Mouse (Mus musculus) left cerebral cortex, adult 9 months (tissue): ENCODE results near the gene Ksr2.
"Not testable (repeated sequence)": the region's sequence is repeated elsewhere in the genome, so short reads cannot be mapped to it uniquely, and the experiment has no call there.

Experiments used
- DNase-seq, 2 experiments: peaks; one replicate each; pipeline ENCODE4 v3.0.0; 2022; ENCODE audit warnings: low spot score in 2 of 2

Gene Ksr2

DNA sequence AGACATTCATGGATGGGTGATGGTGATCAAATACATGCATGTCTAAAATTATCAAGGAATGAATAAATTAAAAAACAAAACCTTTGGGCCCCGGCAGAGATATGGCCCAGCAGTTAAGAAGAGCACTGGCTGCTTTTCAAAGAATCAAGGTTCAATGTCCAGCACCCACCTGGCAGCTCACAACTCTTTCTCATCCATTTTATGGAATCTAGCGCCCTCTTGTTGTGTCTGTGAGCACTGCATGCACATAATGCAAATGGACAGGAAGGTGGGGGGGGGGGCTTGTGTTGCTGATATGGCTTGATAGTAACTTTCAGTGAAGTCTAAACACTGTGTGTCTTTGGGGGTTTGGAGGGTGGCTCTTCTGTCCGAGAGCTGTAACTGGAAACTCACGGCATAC is 5.6 kb upstream of the Ksr2 start:
- peak in 1 of 2 experiments; percentile 34 for DNase-seq

DNA sequence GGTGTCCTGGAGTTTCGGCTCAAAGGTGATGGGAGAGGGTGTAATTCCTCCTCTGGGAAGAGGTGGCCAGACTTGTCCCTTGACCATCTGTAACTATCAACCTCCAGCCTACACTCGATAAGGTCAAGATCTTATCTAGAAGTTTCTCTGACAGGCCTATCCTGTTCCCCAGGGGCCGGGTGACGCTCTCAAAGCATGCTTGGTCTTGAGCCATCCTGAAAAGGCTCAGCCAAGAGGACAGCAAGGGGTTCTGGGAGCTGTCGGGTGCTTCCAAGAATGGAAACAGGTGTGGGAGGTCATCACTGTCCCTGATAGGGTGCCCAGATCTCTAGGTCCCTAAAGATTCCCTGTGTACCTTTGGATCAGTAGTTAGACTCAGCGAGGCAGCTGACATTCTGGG is 4.4 kb upstream of the Ksr2 start:
- DNase-seq: no peak

DNA sequence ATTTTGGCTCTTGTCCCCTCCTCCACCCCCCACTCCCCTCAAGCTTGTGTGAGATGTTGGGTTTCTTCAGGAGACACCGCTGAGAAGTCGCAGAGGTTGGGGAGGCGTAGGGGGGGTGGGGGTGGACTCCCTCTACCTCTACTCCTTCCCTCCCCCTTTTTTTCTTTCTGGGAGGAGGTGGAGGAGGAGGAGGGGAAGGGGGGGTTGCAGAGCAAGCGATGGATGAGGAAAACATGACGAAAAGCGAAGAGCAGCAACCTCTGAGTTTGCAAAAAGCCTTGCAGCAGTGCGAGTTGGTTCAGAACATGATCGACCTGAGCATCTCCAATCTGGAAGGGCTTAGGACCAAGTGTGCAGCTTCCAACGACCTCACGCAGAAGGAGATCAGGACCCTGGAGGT is 811 bp downstream of the Ksr2 start:
- DNase-seq: peak; percentile 15 to 16

DNA sequence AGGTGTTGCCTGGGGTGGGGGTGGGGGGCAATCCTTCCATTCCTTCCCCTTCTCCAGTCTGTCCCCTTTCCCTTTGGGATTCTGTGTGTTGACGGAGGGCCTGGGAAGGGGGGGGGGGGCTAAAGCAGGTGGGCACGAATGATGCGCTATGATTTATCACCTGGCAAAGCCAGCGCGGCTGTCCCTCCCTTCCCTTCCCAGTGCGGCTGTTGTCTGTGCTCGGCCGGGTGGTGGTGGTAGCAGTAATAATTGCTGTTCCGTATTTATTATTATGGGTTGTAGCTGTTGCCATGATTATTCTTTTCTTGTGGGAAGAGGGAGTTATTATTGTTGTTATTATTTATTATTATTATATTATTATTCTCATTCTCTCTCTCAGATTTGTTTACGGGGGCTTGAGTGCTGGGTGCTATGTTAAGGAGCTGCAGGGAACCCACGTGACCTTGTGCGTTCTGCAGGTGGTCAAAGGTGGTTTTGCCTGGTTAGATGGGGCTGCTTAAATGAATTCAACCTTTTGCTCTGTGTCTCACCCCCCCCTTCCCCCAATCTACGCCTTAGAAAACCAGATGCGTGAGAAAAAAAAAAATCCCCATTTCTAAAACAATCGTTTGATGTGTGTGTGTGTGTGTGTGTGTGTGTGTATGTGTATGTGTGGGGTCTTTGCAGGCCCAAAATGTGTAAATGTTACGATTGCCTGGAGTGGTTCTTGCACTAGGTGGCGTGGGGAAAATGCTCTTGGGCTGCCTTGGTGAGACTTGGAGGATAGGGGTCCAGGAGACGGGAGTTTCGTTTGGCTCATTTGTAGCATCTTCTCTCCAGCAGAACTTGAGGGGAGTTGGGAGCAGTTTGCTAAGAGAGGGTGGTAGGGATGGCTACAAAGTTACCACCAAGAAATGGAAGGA is 1.5 kb downstream of the Ksr2 start:
- DNase-seq: peak in 1 of 2 experiments; percentile 34

DNA sequence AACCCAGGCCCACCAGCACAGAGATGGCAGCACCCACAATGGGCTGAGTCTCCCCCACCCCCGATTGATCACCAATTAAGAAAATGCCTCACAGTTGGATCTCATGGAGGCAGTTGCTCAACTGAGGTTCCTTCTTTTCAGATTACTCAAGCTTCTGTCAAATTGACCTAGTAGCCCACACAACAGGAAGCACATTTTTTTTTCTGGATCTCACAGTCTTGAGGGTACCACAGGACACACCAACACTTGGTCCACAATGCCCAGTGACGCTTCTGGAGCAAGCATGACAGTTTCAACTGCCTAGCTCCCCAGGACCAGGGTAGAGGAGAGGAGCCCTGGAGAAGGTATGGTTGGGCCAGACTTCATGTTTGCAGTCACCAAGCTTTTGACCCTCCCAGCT is 3.6 kb downstream of the Ksr2 start:
- no peak for DNase-seq

DNA sequence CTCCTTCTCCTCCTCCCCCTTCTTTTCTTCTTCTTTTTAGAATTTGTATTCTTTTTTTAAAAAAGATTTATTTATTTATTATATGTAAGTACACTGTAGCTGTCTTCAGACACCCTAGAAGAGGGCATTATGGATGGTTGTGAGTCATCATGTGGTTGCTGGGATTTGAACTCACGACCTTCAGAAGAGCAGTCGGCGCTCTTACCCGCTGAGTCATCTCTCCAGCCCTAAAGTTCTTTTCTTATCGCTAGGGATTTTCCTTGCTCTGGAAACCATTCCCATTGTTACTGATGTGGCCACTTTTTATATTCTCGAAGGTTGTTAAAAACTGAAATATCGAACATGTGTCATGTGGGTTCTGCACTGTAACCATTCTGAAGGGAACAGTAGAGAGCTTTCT is 19.7 kb downstream of the Ksr2 start:
- DNase-seq: not testable (repeated sequence)

DNA sequence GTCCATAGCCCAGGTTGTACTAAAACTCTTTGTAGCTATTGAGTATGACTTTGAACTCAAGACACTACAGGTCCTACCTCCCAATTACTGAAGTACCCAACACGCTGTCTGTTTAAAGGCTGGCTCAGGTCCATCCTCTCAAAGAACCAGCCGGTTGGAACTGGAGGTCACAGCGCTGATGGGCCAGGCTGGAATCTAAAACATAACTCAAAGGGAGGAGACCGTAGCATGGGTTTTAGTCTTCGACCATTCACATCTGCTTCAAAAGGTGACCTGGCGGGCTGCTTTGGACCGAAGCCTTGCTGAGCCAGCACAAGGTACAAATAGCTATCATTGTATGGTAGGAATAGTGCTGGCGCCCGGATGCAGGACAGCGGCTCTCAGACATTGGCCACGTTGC is 26.5 kb downstream of the Ksr2 start:
- no peak for DNase-seq

DNA sequence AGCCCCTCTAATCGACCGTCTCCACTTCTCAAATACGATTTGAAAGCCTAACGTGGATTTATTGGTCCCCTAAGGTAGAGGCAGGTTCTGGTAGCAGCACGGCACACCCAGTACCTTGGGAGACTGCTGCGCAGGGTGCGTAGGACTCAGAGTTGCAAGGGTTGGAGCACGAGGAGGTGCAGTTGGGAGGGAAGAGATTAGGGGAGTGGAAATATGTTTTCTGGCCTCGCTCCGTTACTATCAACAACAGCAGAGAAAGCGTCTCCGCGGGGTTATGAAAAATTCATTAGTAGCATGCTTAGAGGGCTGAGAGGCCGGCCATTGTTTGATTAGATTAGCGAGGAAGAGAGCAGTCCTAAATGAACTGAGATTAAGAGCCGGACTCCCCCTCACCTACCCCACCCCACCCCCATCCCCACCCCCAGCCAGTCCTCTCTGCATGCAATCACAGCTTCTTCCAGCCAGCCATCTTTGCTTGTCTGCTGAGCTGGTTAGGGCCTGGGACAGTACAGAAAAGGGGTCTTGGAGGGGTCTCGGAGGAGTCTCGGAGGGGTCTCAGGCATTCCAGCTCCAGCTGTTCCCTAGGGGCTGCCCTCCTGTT is 27.5 kb downstream of the Ksr2 start:
- DNase-seq: no peak

DNA sequence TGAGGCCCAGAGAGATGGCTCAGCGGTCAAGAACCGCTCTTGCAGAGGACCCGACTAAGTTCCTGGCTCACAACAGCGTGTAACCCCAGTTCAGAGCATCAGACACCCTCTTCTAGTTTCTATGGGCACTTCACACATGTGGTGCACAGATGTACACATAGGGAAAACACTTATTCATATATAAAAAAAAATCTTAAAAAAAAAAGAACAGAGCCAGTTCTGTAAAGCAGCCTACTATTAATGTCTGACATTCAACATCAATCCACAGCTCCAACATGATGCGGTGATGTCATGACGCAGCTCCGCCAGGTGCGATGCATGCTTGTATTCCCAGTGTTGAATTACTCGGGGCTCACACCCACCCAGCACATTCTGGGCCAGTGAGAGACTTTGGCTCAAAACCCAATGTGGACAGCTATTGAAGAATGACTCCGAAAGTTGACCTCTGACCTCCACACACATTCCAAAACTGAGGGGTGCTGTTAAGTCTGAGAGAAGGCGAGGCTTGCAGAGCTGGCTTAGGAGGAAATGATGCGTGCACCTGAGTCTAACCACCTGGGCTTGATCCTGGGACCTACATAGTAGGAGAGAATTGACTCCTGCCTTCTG is 28.5 kb downstream of the Ksr2 start:
- no peak for DNase-seq

DNA sequence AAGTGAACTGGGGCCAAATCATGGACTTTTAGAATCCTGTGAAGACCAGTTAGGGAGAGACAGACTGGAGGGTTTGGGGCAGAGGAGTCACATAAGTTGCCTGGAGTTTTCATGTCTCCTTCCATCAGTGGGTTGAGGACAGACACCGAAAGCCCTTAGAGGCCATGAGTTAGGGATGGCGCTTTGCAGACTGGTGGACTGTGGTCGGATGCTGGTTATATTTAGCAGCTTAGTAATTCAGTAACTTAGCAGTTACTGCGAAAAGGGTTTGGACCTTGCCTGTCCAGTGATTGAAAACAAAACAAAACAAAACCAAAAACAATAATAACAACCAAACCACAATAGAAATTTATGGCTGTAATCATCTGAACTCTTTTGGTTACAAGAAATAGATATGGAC is 29.3 kb downstream of the Ksr2 start:
- no peak for DNase-seq

DNA sequence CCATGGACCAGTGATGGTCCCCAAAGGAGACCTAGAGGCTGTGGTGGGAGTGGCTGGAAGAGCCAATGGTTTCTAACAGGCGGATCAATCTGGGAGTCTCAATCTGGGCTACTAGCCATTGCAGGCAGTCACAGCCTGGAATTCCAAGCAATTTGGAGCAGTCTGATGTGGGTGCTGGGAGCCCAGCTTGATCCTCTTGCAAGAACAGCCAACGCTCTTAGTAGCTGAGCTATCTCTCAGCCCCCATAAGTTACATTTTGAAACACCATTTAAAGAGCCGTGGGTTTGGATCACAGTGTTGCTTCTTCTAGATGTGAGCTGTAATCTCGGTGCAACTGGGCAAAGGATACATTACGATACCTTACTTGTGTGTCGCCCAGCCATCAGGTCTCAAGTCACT is 30.1 kb downstream of the Ksr2 start:
- DNase-seq: peak; percentile 46 to 75

DNA sequence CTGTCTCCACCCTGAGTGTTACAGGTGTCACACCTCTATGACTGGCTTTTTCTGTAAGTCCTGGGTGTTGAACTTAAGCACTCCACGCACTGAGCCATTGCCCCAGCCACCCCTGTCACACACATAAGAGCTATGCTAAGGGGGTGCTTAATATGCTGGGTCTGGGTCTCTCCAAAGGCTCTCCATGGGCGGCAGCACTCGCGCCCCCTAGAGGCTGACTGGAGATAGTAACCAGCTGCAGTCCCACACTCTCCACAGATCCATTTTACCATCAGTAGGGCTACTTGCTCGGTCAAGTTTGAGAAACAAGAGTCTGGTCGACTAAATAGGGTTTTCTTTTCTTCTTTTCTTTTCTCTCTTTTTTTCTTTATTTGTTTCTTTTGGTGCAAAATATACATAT is 33.9 kb downstream of the Ksr2 start:
- DNase-seq: no peak

DNA sequence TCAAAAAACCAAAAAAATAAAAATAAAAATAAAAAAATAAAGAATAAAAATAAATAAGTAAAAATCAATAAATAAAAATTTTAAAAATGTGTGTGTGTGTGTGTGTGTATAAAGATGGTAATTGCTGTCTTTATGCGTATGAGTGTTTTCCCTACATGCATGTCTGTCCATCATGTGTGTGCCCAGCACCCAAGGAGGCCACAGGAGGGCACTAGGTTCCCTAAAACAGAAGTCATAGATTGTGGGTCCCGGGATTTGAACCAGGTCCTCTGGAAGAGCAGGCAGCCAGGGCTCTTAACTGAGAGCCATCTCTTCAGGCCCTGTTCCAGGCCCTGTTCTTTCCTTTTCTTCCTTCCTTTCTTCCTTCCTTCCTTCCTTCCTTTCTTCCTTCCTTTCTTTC is 38.2 kb downstream of the Ksr2 start:
- DNase-seq: no peak

DNA sequence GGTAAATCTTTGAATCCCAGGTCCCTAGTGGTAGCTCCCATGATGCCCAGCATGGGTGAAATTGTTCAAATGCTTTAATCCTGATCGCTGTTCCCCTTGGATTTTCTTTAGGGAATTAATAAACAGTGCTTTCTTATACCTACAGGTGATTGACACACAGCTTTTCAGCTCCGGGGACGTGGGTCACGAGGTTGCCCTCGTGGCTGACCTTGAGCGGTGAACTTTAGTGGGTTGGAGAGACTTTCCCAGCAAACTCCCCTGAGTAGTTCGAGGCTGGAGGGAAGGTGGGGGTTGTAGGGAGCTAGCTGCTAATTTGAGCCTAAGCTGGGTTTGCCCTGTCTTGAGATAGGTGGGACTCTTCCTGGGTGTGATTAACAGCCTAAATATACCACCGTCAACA is 41.7 kb downstream of the Ksr2 start:
- no peak for DNase-seq

DNA sequence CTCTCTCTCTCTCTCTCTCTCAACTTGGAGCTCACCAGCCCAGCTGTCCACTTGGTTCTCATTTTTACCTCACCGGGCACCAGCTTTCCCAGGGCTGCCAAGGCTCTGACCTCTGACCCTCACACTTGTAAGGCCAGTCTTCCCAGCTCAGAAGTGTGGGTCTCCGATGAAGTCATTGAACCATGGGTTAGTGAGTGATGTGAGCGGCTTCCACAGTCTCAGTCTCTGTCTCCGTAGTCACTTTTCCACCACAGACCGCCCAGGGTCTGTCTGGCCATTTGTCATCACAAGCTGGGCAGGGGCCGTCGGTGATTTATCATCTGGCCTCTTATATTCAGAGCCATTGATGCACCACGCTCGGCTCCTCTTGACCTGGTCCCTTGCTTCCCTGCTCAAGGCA is 43.3 kb downstream of the Ksr2 start:
- DNase-seq: no peak

DNA sequence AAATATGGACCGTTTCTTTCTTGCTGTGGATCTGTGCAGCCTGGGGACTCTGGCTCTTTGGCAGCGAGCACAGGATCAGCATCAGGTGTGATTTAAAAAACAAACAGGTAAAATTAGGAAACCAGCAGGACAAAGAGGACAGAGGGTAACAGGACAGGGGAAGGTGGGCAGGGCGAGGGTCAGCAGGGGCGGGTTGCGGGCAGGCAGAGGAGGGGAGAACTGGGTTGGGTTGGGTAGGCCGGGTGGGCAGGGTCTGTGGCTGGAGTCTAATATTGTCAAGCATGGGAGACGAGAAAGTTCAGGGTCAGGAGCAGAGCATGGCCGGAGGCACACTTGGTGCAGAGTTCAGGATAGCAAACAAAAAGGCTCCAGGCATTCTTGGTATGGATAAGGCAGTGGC is 43.8 kb downstream of the Ksr2 start:
- DNase-seq: no peak

DNA sequence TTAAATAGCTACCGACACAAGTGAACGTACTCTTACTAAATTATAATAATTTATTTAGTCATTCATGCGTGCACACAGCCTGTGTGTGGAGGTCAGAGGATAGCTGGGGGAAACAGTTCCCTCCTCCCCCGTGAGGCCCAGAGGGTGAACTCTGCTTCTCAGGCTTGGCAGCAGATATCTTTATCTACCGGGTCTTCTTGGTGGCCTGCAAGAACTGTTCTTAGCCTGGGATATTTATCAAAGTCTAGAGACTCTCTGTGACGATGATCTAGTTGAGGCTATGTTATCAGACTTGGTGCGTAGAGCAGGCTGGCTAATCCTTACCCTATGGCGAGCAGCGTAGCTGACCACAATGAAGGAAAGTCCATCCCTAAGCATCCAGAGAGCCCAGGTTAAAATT is 45.1 kb downstream of the Ksr2 start:
- no peak for DNase-seq

DNA sequence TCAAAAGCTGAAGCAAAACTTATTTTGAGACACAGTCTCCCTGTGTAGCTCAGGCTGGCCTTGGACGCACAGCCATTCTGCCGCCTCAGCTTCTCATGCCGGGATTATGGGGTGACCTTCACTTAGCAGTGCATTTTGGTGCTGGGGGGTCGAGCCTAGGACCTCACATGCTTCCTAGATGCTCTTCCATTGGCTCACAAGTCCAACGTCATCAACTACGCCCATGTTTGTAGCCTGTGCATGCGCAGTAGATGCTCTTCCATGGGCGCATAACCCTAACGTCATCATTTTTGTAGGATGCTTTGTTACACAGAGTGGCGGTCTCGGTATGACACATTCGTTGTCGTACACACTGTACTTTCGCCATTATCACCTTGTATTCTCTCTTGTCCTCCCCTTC is 46.5 kb downstream of the Ksr2 start:
- DNase-seq: no peak

DNA sequence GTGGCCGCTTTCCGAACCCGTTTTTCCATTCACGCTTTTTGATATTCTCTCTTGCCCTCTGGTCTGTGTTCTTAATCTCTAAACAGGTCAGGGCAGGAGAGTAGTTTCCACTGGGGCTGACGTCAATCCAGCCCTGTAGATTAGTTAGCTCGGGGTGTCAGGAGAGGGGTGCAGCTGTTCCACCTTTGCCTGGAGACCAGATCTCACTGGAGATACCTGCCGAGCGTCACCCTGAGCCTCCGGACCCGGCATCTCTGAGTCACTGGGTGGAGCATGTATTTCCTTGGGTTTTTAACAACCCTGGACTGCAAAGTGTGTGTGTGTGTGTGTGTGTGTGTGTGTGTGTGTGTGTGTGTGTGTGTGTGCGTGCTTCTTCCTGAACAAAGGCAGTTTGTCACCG is 53.3 kb downstream of the Ksr2 start:
- no peak for DNase-seq

DNA sequence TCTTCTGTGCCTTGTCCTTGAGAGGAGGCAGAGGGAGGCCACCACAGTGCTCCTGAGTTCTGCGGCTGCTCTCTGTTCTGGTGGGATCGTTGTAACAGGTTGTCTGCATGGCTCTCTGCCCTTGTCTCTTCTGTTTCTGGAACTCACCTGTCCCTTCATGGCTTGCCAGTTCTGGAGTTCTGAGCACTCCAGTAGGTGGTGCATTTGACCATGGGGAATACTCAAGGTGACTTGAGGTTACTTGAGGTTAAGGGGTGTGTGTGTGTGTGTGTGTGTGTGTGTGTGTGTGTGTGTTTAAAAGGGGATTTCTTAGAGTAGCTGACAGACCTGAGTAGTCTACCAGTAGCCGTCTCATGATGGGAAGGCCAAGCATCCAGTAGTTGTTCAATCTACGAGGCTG is 55.2 kb downstream of the Ksr2 start:
- no peak for DNase-seq

DNA sequence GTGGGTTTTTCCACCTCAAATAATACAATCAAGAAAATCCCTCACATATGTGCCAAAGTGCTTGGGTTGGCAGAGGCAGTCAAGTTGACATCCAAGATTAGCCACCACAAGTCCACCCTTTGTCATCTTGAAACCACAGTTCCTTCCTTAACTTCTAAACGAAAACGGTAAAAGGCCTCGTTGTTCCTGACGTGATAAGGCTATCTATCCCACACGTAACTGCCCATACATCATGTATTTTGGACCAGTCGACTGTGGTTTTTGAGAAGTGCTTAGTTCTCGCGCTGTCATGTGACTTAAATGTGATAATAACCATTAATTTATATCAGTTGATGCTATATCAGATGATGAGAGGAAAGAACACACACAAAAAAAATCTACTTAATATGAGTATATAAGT is 55.8 kb downstream of the Ksr2 start:
- no peak for DNase-seq

DNA sequence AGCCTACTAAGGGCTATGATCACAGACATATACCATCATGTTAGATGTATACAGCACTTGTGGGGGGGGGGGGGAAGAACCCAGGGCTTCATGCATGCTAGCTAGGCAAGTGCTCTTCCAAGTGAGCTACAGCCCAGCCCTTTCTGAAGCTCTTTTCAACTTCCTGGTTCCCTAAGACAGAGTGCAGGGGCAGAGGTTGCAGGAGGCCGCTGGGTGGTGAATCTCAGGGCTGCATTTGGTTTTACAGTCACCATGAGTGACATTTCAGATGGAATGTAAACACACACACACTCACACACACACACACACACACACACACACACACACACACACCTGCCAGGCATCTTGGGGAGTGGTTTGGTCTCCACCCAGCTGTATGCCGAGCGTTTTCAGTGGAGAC is 67.4 kb downstream of the Ksr2 start:
- DNase-seq: no peak

DNA sequence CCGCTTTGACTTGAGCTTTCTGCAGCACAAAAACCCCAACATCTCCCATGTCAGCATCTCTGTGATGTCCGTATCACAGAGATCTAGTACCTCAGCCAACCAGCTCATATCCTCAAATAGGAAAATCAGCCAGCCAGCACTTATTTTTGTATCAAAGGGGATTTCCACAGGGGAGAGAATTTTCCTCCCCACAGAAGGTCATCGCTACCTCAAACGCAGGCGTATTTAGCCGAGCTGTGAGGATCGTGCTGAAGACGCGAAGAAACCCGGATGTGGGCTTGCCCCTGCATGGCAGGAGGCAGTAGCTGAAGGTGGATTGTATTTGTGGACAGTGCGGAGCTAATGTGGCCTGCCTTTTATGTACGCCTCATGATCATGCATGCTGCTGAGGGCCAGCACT is 67.8 kb downstream of the Ksr2 start:
- no peak for DNase-seq
